Mouse (Mus musculus) kidney, adult 8-10 months (tissue): ENCODE results near the gene Ammecr1.

Experiments
- DNase-seq, 2 experiments: peaks; one replicate each; pipeline ENCODE4 v3.0.0; 2022

Ammecr1 gene

DNA sequence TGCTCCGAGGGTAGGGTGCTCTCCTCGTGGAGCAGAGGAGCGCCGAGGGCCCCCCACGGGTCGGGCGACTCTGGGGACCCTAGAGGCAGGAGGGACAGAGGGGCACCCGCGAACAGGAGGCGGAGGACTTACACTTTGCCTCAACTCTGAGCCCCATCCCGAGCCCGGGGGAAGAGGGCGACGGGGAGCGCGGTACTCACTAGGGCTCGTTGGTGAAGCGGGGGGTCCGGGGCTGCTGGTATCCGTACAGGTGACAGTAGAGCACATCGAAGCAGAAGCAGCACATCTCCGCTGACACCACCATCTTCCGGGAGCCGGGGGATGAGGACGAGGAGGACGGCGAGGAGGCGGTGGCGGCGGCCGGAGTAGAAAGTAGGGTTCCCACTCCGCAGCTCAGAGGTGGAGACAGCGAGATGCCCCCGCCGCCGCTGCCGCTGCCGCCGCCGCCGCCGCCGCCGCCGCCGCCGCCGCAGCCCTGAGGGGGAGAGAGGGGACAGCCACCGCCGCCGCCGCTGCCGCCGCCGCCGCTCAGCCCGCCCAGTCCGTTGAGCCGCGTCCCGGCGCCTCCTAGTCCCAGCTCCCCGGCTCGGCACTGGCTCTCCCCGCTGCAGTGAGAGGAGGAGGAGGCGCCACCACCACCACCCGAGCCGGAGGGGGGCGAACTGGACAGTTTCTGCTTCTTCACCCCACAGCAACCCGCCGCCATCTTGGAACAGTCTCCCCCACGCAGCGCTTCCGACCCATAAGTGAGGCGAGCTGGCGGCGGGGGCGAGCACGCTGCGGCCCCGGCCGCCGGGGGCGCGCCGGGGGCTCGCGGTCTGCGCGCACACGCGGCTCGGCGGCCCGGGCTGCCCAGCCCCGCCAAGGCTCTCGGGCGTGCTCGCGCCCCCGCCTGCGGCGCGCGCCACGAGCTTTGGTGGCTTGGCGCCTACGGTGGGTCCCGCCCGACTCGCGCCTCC, at the start of gene Ammecr1:
Gene Ammecr1 (minus strand): TSS at position 721 of the 959 bp plus-strand sequence.
- peak; percentile 59 to 60 for DNase-seq

DNA sequence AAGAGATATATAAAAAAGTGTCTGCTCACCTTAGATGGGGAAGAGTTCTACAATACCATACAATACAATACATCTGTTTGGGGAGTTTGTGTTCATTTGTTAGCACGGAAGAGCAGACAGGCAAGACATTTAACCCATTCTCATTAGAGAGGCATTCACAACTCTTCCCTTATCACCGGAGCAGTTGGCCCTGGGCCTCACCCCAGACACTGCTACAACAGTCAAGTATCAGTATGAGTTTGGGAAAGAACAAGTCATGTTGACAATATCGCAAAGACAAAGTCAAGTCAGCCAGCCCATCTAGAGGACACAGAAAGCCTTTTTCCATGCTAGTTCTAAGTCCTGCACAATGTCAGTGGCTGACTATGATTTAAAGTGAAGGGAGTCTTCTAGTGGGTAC, 47.6 kb upstream of the Ammecr1 start:
- no peak for DNase-seq

DNA sequence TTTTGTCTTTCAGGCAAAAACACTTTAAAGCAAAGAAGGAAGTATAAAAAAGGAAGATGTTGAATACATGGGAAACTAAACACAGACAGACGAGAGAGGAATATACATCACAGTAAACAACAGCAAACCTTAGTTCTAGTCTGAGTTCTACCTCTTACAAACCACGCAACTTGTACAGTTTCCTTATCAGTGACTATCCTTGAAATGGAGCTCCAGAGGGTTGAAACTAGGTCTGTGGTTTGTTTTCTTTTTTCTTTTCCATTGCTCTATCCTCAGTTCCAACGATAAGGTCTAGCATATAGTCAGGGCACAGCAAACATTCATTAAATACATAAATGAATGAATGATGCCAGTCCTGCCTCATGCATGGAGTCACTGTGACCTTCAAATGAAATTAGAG, 45.8 kb upstream of the Ammecr1 start:
- DNase-seq, result no peak

DNA sequence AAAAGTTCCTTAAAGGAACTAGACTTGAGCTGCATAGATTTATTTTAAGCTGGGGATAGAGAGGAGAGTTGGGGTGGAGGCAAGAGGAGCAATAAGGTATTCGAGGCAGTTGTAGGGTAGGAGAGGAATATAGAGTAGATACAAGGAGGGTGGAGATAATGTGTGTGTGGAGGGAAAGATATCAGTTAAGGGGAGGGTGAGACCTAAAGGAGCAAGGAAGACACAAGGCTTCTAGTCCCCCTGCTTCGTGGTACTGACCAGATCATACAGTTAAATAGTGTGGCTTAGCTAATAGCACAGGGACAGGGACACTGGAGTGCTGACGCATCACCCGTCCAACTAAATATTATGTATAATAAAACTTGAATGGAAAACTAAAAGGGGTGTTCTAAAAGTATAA, 45.3 kb upstream of the Ammecr1 start:
- DNase-seq, result no peak

GRCm38 (mm10) chrX:143004131-143004846, 37.8 kb upstream of the Ammecr1 start:
- no peak for DNase-seq

DNA sequence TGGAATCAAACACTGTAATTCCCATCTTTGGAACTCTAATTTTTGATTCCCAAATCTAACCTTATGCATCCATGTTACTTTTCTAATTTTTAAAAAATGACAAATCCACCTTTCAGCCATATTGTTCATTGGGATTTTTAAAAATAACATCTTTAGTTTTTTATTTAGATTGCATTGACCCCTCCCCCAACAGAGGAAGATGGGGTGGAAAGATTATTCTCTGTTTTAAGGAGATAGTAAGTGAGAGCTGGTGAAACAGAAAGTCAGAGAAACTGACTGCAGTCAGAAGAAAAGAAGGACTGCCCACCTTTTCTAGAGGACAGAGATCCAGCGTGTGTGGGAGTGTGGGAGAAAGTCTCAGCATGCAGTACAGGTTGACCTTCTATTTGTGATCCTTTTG, 30.7 kb upstream of the Ammecr1 start:
- DNase-seq, result no peak

DNA sequence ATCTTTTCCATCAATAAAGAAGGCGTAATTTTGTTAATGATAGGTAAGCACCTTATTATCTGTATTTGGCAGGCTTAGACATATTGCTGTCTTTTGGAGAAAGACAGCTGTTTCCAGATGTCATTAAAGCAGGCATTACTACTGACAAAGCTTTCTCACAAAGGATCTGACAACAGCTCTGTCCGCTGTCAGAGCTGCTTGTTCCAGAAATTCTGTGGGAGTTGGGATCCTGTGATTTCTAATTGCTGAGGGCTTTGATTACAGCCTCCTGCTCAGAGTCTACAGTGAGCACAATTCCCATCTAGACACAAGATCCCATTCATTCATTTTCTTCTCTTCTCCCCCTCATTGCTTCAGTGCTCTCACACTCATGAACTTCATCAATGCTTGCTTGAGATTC, 28.0 kb upstream of the Ammecr1 start:
- no peak for DNase-seq

GRCm38 (mm10) chrX:142984170-142984569, 17.6 kb upstream of the Ammecr1 start:
- no peak for DNase-seq

DNA sequence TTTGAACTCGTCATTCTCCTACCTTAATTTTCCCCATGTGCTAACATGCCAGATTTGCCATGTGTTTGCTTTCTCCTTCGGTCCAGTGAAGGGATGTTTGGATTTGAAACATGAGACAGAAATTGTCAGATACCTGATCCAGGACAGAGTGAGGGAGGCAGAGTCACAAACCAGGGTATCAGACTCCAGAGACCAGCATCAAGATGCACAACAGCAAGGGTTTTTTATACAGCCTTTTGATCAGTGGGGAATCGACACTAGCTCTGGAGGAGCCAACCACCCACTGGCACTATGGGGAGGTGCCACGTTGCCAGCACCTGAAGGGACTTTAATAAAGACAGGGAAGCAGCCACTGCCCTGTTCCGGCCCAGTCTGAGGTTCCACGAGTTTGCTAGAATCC, 17.1 kb upstream of the Ammecr1 start:
- no peak for DNase-seq

- DNase-seq, result no peak
These were observed 15.1 kb upstream of the Ammecr1 start for GRCm38 (mm10) chrX:142981530-142982130.

DNA sequence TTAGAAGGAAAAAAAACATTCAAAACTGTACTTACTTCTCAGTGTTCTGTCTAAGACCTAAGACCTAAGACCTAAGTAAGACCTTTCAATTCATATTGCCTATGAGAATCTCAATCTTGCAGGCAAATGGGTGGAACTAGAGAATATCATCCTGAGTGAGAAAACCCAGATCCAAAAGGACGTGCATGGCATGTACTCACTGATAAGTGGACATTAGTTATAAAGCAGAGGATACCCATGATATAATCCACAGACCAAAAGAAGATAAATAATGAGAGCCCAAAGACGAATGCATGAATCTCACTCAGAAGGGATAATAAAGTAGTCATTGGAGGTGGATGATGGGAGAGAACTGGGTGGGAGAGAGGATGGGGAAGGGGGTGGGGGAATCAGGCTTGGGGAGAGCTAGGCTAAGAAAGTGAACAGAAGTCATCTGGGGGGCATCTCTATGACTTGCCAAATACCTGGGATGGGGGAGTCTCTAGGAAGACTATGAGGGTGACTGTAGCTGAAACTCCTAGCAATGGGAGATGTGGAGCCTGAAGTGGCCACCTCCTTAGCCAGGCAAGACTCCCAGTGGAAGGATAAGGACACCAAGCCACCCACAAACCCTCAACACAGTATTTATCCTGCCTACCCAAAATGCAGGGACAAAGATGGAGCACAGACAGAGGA, 14.5 kb upstream of the Ammecr1 start:
- DNase-seq, result no peak

DNA sequence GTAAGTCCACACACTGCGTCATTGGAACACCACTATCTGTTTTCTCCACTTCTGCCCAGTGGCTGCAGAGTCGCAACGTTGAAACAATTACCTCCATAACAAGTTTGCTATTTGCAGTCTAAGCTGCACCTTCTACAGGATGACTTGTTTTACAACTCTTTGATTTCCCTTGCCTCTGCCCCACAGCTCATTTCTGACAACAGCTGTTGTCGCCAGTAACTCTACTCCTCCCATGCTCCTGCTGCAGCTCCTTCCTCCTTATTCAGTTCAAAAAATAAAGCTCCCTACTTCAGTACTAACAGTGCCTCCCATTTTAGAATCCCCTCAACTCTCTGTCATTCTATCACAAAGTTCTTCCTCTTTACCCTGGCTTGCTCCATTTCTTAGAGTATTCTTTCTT, 12.7 kb upstream of the Ammecr1 start:
- DNase-seq, result no peak

GRCm38 (mm10) chrX:142972443-142972970, 6.0 kb upstream of the Ammecr1 start:
- no peak for DNase-seq

- DNase-seq, result no peak
These were observed 5.2 kb upstream of the Ammecr1 start for GRCm38 (mm10) chrX:142971759-142972158.

GRCm38 (mm10) chrX:142967067-142967466, 539 bp upstream of the Ammecr1 start:
- DNase-seq, result peak in 1 of 2 experiments; percentile 1

- DNase-seq, result peak; percentile 1
These were observed 1.1 kb downstream of the Ammecr1 start for GRCm38 (mm10) chrX:142965236-142966007.

- no peak for DNase-seq
These were observed 6.1 kb downstream of the Ammecr1 start for GRCm38 (mm10) chrX:142960434-142960833.

GRCm38 (mm10) chrX:142959674-142960307, 6.7 kb downstream of the Ammecr1 start:
- DNase-seq, result no peak

DNA sequence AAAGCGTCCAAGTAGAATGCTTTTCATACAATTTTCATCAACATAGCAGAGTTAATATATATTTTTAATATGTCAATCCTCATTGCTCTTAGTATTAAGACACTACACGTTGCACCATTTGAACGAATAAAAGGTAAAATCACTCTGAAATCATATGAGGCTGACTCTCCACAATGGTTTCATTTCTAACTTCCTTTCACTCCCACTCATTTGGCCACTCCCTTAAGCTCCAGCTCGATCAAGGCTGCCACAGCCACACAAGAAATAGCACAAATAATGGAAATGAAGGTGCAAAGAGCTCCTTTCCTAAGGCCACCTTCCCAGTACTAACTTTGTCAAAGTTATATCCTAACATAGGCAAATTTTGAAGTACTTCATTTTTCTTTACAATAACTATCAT, 38.1 kb downstream of the Ammecr1 start:
- no peak for DNase-seq

- DNase-seq, result no peak
These were observed 49.1 kb downstream of the Ammecr1 start for GRCm38 (mm10) chrX:142917394-142917793.

DNA sequence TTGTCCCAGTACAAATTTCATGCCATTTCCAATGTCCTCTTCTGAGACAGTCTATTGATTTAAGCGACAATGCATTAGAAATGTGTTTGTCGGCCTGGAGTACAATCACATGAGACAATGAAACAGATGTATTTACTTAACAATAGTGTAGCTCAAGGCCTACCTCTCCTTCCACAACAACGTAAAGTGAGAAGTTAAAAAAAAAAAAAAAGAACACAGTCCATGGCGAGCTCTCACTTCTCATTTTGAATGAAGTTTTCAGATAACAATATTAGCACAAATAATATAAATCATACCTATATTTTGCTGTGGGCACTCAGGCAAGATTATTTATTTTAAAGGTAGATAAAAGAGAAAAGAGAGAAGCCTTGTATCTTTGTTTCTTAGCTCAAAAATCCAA, 49.8 kb downstream of the Ammecr1 start:
- DNase-seq, result no peak
